Mouse (Mus musculus) ZHBTc4 (cell line): ENCODE measurements around the gene Ppfibp1.

Experiments used
- DNase-seq: peaks from one replicate; pipeline ENCODE4 v3.0.0-alpha.2; 2011; ENCODE audit warnings: low read depth, low spot score

Gene Ppfibp1

GRCm38 (mm10) chr6:146995391-146995790 is 107.1 kb downstream of the Ppfibp1 start:
- no peak for DNase-seq

DNA sequence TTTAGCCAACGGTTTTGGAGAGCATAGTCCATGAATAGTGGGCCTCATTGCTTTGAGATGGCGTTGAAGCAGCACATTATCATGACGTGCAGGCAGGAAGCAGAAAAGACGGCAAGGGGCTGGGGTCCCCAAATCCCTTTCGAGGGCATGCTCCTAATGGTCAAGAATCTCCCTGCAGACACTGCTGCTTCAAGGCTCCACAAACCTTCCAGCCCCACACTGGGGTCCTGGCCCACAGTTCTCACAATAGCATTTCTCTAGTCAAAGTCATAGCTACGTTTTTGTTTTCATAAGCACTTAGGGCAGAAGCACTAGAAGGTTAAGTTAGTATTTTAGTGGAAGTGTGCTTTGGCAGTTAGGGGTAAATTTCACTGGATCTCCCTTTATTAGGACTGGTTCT is 107.6 kb downstream of the Ppfibp1 start:
- no peak for DNase-seq

- no peak for DNase-seq
These were observed 108.7 kb downstream of the Ppfibp1 start for GRCm38 (mm10) chr6:146997006-146997405.

DNA sequence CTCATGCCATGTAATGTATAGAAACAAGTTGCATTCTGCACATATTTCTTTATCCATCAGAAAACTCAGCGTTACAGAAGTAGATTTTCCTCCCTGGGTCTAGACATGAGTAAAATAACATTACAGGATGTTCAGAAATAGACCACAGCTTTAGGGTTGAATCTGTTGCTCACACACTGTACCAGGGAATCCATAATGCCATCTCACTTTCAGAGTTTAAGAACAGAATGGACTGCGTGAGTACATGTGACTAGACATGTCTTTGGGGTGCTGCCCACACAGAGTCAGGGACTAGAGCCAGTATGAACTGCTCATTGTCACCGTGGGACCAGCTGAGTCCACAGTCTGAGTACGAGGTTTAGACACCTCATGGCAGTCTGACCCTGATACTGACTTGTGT is 110.4 kb downstream of the Ppfibp1 start:
- DNase-seq = no peak

- DNase-seq = no peak
These were observed 111.0 kb downstream of the Ppfibp1 start for GRCm38 (mm10) chr6:146999302-146999701.

DNA sequence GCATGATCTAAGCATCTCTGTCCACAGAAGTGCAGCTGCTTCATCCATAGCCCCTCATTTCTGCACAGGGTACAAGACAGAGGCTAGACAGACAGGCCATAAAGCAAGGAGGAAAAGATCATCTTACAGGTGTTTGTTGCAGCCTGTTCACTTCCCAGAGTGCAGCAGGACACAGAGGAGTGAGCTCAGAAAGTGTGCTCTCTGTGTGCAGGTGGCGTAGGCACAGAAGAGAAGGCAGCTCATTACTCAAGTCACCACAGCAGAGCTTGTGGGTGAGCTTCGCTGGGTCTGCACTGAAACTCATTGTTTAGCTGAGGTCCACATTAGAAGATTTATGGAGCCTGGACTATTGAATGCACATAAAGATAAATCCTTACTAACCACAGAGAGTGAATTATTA is 111.5 kb downstream of the Ppfibp1 start:
- DNase-seq = no peak

- DNase-seq = peak; percentile 78
These were observed 119.9 kb downstream of the Ppfibp1 start for GRCm38 (mm10) chr6:147008148-147008547.

- no peak for DNase-seq
These were observed 122.1 kb downstream of the Ppfibp1 start for GRCm38 (mm10) chr6:147010358-147010757.

DNA sequence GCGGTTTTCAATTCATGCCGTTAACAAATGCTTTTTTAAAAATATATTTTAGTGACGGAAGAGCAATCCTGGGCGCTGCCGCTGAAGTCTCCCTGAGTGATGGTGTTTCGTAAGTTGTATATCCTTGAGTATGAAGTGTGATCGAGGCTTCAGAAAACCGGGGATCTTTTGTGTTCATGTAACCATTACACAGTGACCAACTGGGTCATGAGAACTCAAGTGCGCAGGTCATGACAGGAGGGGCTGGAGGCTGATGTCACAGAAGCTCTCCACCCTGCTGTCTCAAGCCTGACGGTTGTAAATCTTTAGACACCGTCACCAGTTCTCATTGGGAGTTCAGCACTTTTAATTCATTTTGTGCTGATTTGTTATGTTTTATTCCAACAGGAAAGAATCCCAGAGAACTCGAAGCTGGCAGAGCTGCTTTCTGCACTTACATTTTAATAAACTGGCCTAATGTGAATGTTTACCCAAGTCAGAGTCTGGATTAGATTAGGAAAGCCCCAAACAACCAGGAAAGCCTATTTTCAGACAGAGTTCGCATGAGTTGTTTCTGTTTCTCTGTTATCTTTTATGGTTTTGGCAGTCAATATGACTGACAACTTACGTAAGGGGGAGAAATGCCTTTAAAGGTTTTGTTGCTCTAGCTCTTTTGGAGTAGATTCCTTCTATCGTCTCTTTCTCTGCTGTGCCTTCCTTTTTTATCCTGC is 122.7 kb downstream of the Ppfibp1 start:
- no peak for DNase-seq

DNA sequence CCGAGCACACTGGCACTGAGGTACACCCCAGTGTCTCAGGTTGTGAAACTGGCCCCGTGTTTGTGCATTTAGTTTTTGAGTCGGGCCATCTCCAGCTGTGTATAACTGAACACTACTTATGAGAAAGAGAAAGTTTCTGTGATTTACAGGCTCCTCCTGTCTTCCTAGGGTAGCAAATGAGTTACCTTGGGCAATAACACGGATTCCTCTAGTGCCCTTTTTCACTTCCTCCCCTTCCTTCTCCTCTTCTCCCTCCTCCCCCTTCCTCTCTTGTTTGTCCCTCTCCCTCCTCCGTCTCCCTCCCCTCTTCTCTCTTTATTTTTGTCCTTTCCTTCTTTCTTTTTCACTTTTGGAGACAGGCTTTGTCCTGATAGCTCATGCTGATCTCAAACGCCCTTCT is 123.3 kb downstream of the Ppfibp1 start:
- no peak for DNase-seq

GRCm38 (mm10) chr6:147011977-147012376 is 123.7 kb downstream of the Ppfibp1 start:
- DNase-seq = no peak

GRCm38 (mm10) chr6:147013546-147013945 is 125.3 kb downstream of the Ppfibp1 start:
- no peak for DNase-seq

DNA sequence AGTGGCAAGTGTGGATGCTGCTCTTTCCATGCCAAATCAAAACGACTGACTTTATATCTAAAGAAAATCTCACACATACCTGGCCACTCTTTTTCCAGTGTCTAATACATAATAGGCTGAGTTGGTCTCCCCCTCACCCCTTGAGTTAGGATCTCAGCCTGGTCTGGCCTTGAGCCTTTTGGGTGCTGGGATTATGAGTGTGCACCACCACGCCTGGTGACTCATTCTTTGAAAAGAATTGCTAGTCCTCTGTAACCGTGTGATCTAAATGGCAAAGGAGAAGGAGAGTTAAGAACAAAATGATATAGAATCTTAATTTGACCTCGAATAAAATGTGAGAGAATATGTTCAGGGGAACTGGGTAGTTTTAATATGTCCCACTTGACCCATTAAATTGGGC is 129.6 kb downstream of the Ppfibp1 start:
- DNase-seq = no peak

DNA sequence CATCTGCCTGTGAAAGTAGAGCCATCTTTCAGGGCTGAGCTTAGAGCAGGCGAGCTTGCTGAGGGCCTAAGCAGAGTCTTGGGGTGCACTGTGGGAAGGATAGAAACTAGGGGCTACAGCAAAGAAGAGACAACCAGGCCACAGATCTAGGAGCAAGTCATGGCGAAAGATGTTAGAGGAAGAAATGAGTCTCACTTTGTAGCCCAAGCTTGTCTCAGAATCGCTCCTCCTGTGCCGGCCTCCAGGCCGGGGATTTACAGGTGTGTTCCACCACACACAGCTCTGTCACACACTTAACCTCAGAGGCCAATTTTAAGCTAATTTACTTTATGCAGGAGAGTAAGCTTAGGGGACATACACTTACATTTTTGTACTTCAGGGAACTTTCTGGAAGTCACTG is 130.1 kb downstream of the Ppfibp1 start:
- DNase-seq = no peak

- DNase-seq = no peak
These were observed 132.9 kb downstream of the Ppfibp1 start for GRCm38 (mm10) chr6:147021181-147021580.

DNA sequence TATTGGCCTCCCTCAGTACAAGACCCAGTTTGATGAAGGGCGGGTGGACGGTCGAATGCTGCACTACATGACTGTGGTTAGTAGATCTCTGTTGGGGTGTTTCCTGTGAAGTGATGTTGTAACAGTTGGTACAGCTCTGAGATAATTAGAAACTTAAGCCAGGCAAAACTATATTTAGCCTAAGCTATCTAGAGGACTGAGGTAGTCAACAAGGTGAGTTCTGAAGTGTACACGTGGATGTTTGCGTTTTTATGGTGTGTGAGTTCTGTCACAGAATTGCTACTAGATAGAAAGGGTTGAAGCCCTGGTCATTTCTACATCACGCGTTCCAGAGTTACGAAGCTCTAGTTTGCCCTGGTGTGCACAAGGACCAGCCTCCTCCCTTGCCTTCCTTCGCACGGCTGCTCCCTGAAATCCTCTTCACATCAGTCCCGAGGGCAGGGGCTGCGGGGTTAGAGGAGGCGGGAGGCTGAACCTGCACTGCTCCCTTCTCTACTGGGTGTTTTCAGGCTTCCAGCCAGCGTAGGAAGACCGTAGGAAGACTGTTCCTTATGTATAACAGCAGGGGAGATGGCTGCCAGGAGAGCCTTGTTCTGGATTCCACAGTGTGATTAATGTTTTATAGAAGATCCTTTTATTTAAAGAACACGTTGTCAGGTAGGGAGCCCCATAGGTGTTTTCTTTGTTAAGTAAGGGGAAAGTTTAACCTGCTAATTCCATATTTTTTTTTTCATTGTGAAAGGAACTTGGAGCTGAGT is 134.3 kb downstream of the Ppfibp1 start:
- no peak for DNase-seq

DNA sequence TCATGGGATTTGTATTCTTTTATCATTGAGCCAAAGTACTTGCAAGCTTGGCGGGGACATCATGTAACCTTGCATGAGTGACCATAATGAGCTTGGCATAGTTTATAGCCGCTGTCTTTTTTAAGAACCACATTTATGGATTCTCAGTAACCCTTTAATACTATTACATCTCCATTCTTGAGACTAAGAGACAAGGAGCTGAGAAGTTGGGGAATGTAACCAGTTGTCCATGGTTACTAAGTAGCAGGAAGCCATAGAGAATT is 134.8 kb downstream of the Ppfibp1 start:
- no peak for DNase-seq

DNA sequence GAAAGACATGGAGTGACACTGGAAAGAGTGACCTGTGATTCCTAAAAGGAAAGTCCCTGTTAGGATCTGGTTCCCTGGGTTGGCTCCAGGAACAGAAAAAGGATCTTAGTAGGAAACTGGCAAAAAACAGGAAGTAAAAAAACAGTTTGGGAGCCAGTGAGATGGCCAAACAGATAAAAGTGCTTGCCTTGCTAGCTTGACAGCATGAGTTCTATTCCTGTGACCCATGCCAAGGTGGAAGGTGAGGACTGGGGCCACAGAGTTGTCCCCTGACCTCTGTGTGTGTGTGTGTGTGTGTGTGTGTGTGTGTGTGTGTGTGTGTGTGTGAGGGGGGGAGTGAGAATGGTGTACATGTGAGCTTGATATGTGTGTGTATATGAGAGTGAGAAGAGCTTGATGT is 135.3 kb downstream of the Ppfibp1 start:
- no peak for DNase-seq

- DNase-seq = no peak
These were observed 136.5 kb downstream of the Ppfibp1 start for GRCm38 (mm10) chr6:147024761-147025160.

DNA sequence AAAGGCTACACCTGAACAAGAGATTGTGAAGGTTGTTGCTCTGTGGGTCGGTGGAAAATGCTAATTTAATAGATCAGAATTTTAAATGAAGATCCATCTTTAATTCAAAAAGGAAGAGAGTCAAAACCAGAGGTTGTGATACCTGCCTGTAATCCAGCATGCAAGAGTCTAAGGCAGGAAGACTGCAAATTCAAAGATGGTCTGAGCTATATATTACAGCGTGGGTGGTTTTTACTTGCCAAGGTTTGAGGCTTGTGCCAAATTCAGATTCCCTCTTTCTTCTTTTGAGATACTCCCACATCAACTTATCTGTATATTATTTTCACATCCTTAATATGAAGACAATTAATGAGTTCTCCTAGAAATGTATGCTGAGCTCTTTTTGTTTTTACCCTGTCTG is 140.1 kb downstream of the Ppfibp1 start:
- DNase-seq = no peak

- no peak for DNase-seq
These were observed 141.3 kb downstream of the Ppfibp1 start for GRCm38 (mm10) chr6:147029591-147029990.

DNA sequence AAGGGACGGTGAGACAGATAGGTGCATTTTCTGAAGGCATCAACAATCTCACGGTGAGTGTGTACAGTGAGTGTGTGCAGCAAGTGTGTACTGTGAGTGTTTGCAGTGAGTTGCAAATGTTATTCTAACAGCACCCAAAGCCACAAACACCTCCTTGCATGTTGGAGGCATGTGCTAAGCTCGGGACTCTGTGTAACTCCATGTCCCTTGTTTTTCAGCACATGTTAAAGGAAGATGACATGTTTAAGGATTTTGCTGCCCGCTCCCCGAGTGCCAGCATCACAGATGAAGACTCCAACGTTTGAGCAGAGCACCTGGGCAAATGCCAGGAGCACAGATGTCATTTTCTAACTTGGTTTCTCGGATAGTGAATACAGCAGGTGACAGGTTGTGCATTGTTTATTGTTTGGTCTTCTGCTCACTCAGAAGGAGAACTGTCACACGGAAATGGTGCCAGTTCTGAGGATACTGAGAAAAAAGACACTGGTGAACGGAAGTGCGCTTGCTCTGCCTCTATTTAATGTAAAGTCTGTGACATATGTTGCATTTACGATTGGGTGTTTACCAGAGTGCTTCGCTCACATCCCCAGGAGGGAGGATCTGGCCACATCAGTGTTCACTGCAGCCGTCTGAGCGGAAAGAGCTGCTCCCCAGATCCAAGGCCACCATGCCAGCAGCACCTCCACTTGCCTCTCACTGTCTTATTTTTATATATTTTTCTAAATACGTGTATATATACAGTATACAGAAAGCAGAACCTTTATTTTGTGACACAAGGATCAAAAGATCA is 142.0 kb downstream of the Ppfibp1 start:
- DNase-seq = no peak
